Mouse (Mus musculus) cerebellum, adult 9-11 months (tissue): ENCODE data around the gene Pdpk1.
A peak's percentile ranks its signal among the peaks of the same experiment; 100 is the strongest.
"Not testable (repeated sequence)": the region's sequence is repeated elsewhere in the genome, so short reads cannot be mapped to it uniquely, and the experiment has no call there.

Experiments
- DNase-seq: peaks from one replicate; pipeline ENCODE4 v3.0.0; 2022

Gene Pdpk1

GRCm38 (mm10) chr17:24162584-24163175, 12.0 kb upstream of the Pdpk1 start:
- DNase-seq, result peak; percentile 62

DNA sequence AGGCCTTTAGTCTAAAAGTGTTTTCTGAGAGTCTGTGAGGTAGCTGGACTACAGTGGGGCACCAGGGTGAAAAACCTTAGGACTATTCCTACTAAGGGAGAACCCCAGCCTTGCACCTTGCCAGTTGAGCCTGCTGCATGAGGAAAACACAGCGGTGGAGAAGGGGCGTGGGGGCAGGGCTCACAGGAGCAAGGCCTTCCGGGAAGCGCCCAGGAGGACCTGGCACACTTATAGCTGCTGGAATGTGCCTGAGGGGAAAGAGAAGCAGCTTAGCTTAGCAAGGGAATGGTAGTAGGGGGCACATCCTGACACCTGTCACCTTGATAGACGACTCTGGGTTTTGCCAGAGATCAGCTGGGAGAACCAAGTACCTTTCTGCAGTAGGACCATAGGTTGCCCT, 10.7 kb upstream of the Pdpk1 start:
- DNase-seq, result no peak

DNA sequence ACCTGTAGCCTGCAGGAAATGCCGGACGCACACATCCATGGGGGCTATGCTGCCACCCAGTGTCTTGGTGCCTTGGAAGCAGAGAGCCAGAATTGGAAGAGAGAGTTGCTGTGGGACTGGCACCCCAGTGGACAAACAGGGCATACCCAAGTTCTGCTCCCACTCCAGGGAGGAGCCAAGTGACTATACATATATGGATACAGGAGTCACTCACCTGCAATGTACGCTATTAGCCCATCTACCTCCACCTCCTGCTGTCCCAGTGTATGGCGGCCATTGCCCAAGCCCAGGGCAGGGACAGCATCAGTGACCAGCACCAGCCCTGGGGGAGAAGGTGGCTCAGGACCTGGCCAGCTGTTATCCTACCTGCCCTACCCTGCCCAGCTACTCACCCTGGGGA, 6.8 kb upstream of the Pdpk1 start:
- DNase-seq, result no peak

GRCm38 (mm10) chr17:24157121-24157520, 6.4 kb upstream of the Pdpk1 start:
- DNase-seq, result no peak

GRCm38 (mm10) chr17:24156394-24156793, 5.7 kb upstream of the Pdpk1 start:
- DNase-seq, result no peak

- no peak for DNase-seq
These were observed 5.0 kb upstream of the Pdpk1 start for GRCm38 (mm10) chr17:24155742-24156141.

- DNase-seq, result no peak
These were observed 3.7 kb upstream of the Pdpk1 start for GRCm38 (mm10) chr17:24154463-24154862.

- peak; percentile 80 for DNase-seq
These were observed 1.3 kb upstream of the Pdpk1 start for GRCm38 (mm10) chr17:24151890-24152563.

GRCm38 (mm10) chr17:24151382-24151781, 658 bp upstream of the Pdpk1 start:
- DNase-seq, result no peak

DNA sequence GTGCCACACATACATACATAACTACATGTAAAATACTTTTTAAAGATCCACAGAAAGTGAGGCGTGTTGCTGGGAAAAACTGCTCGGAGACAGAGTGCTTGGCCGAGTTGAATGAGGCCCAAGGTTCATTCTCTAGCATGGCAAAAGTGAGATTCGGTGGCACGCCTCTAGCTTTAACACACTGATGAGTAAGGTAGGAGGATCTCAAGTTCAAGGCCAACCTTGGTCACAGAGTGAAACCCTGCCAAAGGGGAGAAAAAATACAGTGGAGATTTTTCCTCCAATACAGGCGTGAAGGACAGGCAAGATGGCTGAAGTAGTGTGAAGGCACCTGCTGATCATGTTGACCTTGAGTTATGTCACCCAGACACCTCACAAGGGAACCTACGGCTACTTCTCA, 1.3 kb downstream of the Pdpk1 start:
- DNase-seq, result no peak

DNA sequence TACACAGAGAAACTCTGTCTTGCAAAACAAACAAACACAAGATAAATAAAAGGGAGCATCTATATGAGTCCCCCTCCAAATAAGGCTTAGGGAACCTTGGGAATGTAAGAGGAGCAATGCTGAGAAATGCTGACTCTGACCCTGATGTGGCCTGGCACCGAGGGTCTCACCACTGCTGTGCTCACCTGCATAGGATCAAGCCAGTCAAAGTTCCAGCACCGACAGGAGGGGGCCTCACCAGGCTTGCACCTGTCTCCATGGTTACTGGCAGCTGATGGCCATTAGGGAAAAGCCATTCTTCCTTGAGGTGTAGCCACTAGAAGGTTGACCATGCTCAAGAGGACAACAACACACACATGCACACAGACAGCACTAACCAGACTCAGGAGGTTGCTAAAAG, 7.8 kb downstream of the Pdpk1 start:
- no peak for DNase-seq

- peak; percentile 98 for DNase-seq
These were observed 9.3 kb downstream of the Pdpk1 start for GRCm38 (mm10) chr17:24141425-24141920.

GRCm38 (mm10) chr17:24140845-24141424, 9.8 kb downstream of the Pdpk1 start:
- peak; percentile 64 for DNase-seq

- DNase-seq, result no peak
These were observed 10.8 kb downstream of the Pdpk1 start for GRCm38 (mm10) chr17:24139968-24140367.

DNA sequence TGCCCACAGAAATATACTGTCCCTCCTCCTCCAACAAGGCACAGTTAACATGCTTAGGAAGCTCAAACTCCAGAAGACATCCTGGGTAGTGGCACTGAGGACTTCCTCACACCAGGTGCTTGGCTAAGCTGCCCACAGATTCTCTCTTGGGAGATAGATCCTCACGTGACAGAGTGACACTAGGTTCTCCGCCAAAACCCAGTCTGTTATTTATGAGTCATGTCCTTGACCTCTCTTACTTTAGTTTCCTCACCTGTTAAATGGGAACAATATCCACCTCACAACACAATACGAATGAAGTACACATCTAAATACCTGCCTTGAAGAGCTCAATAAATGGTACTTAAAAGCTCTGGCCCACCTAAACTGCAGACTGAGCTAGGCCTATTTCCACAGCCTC, 11.5 kb downstream of the Pdpk1 start:
- DNase-seq, result no peak

GRCm38 (mm10) chr17:24137226-24137880, 13.4 kb downstream of the Pdpk1 start:
- no peak for DNase-seq

DNA sequence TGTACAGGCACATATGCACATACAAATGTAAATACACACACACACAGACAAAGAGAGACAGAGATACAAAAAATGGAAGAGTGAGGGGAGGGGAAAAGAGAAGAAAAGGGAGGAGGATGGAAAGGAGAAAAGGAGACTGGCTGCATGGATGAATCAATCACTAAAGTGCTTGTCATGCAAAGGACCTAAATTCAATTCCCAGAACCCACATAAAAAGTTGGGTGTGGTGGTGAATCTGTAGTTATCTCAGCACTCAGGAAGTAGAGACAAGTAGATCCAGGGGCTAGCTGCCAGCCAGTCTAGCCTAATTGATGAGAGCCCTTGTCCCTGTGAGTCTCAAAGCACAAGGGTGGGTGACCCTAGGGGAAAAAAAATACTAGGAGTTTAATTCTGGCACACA, 16.7 kb downstream of the Pdpk1 start:
- no peak for DNase-seq

DNA sequence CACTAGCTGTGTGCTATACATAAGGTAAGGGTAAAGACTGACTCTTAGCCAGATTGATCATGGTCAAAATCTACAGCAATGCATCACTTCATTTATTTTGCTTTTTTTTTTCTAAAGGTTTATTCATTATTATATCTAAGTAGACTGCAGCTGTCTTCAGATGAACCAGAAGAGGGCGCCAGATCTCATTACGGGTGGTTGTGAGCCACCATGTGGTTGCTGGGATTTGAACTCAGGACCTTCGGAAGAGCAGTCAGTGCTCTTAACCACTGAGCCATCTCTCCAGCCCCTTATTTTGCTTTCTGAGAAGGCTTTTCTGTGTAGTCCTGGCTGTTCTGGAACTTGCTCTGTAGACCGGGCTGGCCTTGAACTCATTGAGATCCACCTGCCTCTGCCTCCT, 17.8 kb downstream of the Pdpk1 start:
- not testable (repeated sequence) for DNase-seq

DNA sequence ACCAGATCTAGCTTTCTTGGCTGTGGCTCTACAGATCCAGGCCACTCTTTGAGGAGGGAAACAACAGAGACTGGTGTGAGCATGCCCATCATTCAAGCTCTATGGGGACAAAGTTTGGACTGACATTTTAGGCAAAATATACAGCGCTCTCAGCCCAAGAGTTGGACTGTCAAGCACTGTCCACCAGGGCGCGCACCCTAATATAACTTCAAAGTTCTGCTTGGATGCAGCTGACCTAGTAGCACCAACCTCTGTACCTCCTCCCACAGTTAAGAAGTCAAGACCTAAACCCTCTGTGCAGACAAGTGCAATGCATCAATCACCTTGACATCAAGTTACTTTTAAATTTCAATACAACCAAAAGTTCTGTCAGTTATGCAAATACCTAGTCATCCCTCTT, 19.2 kb downstream of the Pdpk1 start:
- no peak for DNase-seq

DNA sequence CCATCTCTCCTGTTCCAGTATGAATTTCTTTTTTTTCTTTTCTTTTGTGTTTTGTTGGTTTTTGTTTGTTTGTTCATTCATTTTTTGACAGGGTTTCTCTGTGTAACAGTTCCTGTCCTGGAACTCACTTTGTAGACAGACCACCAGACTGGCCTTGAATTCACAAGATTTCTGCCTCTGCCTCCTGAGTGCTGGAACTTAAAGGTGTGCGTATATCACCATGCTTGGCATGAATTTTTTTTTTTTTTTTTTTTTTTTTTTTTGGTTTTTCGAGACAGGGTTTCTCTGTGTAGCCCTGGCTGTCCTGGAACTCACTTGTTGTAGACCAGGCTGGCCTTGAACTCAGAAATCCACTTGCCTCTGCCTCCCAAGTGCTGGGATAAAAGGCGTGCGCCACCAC, 21.5 kb downstream of the Pdpk1 start:
- DNase-seq, result not testable (repeated sequence)

DNA sequence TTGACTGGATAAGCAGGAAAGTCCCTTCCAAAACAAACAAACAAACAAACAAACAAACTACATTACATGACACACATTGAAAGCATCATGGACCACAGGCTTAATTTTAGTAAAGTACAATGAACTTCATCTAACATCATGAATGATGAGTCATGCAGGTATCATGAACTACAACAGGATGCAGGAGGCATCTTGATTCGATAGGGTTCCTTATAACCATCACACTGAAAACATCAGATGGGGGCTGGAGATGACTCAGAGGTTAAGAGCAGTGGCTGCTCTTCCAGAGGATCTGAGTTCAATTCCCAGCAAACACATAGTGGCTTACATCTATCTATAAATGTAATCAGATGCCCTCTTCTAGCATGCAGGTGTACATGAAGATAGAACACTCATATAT, 23.1 kb downstream of the Pdpk1 start:
- no peak for DNase-seq

GRCm38 (mm10) chr17:24126801-24127200, 23.9 kb downstream of the Pdpk1 start:
- DNase-seq, result no peak

DNA sequence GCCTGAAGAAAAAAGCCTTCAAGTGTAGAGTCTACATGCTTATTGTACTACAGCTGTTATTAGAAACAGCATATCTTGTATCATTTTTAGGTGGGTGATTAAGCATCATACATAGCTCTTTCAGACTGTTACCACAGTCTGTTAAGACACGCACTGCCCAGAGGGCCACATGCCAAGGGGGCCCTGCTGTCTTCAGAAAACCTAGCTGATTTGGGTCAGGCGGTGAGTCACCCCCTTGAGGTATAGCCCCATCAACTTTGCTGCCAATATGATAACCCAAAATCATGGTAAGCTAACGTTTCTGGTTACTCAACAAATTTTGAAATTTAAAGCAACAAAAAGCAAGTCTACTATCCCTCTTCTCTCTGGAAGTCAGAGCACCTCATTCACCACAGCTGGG, 31.3 kb downstream of the Pdpk1 start:
- no peak for DNase-seq

DNA sequence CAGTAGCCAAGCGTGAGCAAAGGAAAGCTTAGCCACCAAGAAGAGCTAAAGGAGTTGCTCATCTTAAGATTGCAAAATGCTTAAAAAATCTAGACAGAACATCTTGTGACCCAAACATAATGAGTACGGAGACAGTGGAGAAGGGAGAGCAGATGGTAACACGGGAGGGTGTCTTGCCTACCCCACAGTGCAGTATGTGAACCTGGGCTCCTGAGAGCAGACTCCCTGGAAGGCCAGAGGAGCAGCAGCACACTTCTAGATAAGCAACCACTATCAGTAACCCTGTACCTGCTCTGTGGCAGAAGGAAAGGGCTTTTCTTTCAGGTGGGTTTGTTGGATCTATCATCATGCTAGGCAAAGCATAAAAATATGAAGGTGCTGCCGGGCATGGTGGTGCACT, 37.7 kb downstream of the Pdpk1 start:
- DNase-seq, result peak; percentile 65
